Mouse (Mus musculus) brain, embryonic 14.5 days (tissue): Measurements from ENCODE around the gene Olfr71. TPM values are rescaled to one million over a fixed set of nuclear protein-coding genes. Genes with fewer than 3 reads are reported as not detected.
A peak's percentile ranks its signal among the peaks of the same experiment; 100 is the strongest.

ENCODE experiments used
- DNase-seq: peaks from one replicate; pipeline ENCODE4 v3.0.0-alpha.2; 2011; ENCODE audit warnings: low read depth
- CTCF ChIP-seq: fragments of 200-500 bp; IDR thresholded peaks from 2 replicates; pipeline ENCODE4 v1.5.1; 2012; ENCODE audit warnings: inconsistent platforms, mild to moderate bottlenecking, moderate library complexity, borderline replicate concordance; ENCODE audit not compliant: insufficient read depth, insufficient read length; ENCODE audit errors: extremely low read depth
- POLR2A ChIP-seq: fragments of 200-500 bp; IDR thresholded peaks from 2 replicates; pipeline ENCODE4 v1.6.1; 2012; ENCODE audit warnings: mild to moderate bottlenecking, inconsistent platforms, borderline replicate concordance; ENCODE audit not compliant: poor library complexity, insufficient read depth, insufficient read length, severe bottlenecking; ENCODE audit errors: extremely low read depth
- polyA plus RNA-seq: library from polyadenylated mRNA; depleted of rRNA; stranded (reverse); fragments of >200 nt; gene quantifications from 2 replicates; pipeline ENCODE4 v1.2.3, GENCODE M21; 2012; rRNA removed

Gene Olfr71
- not detected in 2 replicates for polyA plus RNA-seq

DNA sequence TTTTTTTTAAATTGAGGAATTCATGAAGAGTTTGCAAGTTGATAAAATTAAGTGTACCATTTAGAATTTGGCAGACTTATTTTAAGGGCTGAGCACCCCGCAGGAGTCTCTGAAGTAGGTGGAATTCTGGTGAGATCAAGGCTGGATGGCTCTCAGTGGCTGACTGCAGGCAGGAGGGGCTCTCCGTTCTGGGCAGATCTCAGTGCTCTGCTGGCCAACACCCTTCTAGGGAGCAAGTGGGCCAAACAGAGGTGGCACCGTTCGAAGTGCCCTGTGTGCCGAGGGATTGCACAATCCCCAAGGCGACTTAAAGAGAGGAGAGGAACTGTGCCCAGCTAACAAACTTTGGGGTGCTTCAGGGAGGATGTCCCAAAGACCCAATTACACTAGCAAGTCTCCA, at the start of gene Olfr71:
Gene Olfr71 (minus strand): TSS at position 387 of the 400 bp plus-strand sequence.
- DNase-seq = no peak
- TF ChIP-seq POLR2A = no peak
- TF ChIP-seq CTCF = no peak

DNA sequence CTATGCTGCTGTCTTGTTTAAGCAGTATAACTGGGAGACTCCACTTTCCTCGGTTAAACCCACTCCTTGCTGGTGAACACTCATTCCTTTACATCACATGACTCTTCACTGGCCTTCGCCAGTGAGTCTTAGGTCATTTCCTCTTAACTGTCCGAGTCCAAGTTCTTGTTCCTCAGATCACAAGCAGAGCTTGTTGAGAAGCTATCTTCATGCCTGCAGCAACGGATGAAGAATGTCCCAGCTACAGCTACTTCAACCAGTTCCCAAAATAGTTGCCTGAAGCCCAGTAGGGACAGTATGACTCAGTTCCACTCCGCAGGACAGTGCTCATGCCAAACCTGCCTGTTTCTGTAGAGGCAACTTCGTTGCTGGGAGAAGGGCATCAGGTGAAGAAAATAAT, 47.2 kb upstream of the Olfr71 start:
- TF ChIP-seq POLR2A = no peak
- DNase-seq = no peak

DNA sequence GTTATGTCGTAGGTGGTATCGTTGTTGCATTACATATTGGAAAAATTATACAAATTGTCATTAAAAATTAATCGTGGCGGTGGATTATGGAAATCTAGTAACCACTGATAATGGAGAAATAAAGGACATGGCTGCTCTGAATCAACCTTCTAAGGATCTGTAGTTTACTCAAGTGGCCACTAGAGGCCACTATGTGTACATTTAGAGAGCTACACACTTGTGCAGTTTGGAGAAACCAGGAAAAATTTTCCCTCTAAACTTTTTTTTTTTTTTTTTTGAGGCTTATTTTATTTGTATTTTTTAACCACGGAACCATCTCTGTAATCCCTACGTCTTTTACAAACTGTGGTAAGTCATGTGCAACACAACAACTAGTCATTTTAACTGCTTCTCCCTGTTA, 35.1 kb upstream of the Olfr71 start:
- TF ChIP-seq POLR2A = no peak
- peak; percentile 49 for TF ChIP-seq CTCF
- peak; percentile 65 for DNase-seq

- no peak for TF ChIP-seq POLR2A
- TF ChIP-seq CTCF = peak; percentile 23; the same call in 1 of the 2 replicates
- no peak for DNase-seq
Observed at GRCm38 (mm10) chr4:43743099-43743498, 33.0 kb upstream of the Olfr71 start.

DNA sequence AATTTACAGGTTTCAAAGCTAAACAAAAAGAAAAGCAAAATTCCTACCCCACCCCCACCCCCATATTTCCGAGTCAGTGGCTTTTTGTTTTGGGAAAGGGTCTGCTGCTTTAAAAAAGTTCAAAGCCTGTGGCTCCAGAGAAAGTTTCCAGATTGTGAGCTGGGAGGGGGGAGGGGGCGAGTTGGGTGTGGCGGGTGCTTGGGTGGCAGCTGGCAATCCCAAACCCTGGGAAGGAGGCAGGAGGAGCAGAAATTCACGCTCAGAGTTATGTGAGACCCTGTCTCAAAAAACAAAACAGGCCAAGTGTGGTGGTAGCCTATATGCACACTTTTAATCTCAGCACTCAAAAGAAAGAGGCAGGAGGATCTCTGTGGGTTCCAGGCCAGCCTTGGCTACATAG, 32.6 kb upstream of the Olfr71 start:
- no peak for DNase-seq
- TF ChIP-seq POLR2A = no peak
- no peak for TF ChIP-seq CTCF

GRCm38 (mm10) chr4:43741526-43741925, 31.5 kb upstream of the Olfr71 start:
- TF ChIP-seq POLR2A (no peak), CTCF (no peak)
- DNase-seq = no peak

- no peak for TF ChIP-seq POLR2A
- TF ChIP-seq CTCF = no peak
- DNase-seq = no peak
Observed at GRCm38 (mm10) chr4:43738989-43739674, 29.1 kb upstream of the Olfr71 start.

DNA sequence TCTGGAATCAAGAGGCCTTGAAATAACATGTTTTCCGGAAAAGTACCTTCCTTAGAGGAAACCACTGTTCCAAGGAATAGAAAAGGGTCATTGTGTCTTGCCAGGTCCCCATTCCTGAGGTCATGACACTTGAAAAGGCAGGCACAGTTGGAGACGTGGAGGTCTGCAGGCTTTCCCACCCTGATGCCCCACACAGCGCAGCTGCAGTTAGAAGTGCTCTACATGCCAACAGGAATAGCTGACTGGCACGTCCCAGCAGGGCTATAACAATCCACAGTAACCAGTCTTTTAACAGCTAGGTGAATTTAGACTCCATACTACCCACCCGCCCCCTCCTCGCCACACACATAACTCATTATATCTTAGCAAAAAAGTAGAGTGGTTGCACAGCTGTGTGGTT, 27.1 kb upstream of the Olfr71 start:
- TF ChIP-seq CTCF (no peak), POLR2A (no peak)
- DNase-seq = no peak

GRCm38 (mm10) chr4:43733186-43733585, 23.1 kb upstream of the Olfr71 start:
- no peak for TF ChIP-seq CTCF
- TF ChIP-seq POLR2A = no peak
- DNase-seq = no peak

DNA sequence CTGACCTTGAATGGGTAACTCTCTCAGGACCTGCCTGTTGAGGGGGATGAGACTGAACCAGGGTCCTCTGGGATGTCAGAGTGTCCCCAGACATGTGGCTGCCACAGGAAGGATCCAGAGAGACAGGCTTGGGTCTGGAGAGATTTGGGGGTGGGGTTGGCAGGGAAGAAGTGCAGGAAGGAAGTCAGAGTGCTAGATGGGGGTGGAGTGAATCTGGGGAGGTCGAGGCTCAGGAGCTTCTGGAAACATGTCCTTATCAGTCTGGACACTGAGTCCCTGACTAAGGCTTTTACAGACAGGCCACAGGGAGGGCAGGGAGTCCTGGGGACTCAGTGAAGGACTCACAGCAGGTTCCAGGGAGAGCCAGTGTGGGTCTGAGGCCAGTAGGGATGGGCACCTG, 22.1 kb upstream of the Olfr71 start:
- TF ChIP-seq CTCF (no peak), POLR2A (no peak)
- DNase-seq = no peak

DNA sequence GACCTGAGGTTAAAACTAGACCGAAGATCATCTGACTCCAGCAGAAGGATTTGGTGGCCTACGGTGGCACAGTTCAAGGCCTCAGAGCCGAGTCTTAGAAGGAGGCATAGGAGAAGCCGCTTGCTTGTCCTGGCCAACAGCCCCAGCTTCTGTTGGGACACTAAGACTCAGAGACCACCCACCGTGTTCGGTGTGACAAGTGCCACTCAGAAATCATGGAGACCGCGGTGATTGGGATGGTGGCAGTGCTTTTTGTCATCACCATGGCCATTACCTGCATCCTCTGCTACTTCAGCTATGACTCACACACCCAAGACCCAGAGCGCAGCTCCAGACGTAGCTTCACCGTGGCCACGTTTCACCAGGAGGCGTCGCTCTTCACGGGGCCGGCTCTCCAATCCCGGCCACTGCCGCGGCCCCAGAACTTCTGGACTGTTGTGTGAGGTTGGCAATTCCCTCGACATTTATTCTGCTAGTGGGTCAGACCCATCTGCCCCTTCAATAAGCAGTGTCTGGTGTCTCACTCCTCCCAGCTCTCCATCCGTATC, 20.8 kb upstream of the Olfr71 start:
- no peak for TF ChIP-seq POLR2A
- no peak for TF ChIP-seq CTCF
- no peak for DNase-seq
